Mouse (Mus musculus): ENCODE data around the gene Tnfaip8l2.
"Not testable (repeated sequence)": the region's sequence is repeated elsewhere in the genome, so short reads cannot be mapped to it uniquely, and the experiment has no call there.

Tnfaip8l2 gene

DNA sequence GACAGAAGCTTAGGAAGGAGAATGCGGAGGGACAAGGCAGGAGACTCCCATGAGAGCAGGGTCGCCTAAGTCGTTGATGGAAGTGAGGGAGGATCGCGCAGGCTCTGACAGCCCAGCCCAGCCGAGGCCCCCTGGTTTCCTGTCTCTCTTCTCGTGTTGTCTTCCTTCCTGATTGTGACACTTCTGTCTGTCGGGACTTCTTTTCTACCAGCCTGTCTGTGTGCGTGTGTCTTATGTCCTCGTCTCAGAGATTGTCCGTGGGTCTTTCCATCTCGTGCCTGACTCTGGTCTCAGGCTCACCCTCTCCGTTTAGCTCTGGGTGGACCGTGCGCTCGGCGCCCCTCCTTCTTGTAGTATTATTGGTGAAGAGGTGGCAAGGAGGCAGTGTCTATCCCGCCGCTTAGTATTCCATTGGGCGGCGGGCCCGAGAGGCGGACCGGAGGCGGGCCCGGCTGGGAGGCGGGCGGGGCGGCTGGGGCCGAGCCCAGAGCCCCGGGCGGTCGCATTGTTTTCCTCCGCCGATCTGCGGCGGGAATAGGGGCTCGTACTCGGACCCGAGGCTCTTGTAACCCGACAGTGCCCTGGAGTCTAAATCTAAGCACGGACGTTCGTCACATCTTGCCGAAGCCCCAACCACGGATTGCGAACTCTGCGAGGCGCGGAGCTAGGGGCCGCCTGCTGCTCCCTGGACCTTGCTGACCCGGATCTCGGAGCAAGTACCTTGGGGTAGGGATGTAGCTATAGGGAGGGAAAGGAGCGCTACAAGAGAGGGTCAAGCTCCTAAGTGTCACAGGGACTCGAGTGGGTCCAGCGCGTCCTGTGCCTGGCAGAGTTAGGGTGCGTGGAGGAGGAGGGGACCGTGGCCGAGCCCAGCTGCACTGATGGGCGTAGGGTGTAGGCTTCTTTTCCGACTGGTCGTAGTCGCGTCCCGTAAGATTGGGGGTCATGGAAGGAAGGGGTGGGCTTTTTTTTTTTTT is 18.1 kb upstream of the Tnfaip8l2 start, which contains the start of gene Sema6c:
Sema6c (plus strand) TSS at position 471 of the 977 bp plus-strand sequence.
- peak; percentile 87 for DNase-seq

DNA sequence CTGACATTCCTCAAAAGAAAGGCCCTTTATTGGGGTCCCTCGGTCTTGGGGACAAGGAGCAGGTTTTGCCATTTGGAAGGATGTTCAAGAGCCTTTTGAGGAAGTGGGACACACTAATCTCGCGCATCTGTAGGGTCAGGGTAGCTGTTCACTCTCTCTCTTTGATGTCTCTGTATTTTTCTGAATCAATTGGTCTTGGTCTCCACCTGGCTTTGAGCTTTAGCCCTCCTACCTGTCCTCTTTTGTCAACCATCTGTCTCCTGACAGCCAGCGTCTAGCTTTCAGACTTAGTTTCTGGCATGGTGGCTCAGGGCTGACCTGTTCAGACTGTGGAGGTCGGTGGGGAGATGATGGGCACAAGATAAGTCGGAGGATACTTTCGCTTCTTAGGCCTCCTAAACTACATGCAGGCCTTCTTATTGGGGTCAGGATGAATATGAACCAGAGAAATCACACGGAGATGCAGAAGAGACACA is 17.4 kb upstream of the Tnfaip8l2 start:
- DNase-seq, result no peak

DNA sequence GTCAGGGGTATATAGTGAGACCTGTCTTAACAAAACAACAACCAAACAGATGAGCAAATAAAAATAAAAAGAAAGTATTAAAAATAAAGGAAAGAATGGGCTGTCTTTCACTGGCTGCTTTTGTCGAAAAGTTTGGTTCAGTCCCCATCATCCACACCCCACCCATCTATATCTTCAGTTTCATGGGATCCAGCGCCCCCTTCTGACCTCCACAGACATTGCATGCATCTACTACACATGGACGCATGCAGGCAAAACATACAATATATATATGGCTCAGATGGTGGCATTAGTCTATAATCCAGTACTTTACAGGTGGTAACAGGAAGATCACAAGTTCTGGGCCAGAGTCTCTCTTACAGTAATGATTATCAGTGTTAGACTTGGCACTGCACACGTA is 11.7 kb upstream of the Tnfaip8l2 start:
- DNase-seq, result no peak

DNA sequence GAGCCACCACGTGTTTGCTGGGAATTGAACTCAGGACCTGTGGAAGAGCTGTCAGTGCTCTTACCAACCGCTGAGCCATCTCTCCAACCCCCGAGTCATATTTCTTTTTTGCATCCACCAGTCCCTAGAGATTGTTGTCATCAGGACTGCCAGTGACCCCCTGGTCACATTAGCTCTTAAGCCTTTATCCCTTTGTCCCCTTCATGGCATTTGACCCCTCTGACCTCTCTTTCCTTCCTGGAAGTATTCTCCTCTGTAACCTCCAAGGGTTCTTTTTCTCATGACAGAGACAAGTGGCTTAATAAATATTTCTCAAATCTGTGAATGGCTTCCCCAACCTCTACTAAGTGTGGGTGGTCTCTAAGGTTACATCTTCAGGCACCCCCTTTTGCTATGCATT is 5.8 kb upstream of the Tnfaip8l2 start:
- no peak for DNase-seq

DNA sequence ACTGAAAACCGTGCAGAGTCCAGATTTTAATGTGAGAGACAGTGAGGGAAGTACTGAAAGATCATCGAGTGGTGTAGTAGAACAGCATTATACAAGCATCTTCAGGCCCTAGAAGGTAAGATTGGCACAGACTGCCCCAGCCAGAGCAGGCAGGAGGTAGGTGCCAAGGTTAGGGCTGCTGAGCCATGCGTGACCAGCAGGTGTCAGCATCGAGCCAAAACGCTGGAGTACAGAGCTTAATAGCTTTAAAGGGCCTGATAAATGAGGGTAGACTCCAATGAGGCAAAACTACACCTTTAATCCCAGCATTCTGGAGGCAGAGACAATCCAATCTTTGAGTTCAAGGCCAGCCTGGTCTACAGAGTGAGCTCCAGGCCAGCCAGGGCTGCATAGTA is 454 bp upstream of the Tnfaip8l2 start:
- peak; percentile 89 for DNase-seq

DNA sequence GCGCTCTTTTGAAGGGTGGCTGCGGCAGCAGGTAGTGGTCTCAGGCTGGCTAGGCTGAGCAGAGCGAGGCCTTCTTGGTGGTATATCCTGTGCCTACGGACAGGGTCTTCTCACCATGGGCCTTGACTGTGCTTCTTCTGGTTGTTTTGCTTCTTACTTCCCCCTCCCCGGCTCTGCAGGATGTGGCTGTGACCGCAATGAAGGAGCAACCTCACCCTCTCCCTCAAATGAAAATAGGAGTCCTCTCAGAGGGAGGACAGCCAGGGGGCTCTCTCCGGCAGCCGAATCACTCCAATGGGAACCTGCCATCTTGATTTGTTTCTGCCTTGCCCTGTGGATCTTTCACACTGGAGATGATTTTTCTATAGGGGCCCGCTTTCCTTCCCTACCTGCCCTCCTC is 686 bp downstream of the Tnfaip8l2 start:
- DNase-seq, result no peak

DNA sequence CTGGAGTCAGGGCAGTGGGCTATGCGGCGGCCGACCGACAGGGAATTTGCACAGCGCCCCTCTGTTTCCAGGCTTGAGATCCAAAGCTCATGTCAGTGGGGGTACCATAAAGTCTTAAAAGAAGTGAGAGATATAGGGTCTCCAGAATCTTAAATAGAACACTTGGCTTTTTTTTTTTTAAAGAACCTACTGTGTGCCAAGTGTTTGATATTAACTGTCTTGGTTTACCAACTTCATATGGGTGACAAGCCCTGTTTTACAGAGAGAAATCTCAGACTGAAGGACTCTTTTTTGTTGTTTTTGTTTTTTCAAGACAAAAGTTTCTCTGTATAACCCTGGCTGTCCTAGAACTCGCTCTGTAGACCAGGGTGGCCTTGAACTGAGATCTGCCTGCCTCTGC is 1.4 kb downstream of the Tnfaip8l2 start:
- no peak for DNase-seq

DNA sequence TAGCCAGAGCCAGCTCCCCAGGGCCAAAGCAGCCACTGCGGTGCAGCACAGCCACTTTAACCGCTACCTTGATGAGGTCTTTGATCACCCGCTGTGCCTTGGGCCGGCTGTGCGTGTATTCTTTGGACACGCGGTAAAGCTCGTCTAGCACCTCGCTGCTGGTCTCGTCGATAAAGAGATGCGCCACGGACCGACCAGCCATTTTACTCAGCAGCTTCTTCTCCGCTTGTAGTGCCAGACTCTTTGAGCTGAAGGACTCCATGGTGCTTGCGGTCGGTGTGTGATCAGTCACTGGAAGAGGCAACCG is 1.9 kb downstream of the Tnfaip8l2 start:
- DNase-seq, result no peak

DNA sequence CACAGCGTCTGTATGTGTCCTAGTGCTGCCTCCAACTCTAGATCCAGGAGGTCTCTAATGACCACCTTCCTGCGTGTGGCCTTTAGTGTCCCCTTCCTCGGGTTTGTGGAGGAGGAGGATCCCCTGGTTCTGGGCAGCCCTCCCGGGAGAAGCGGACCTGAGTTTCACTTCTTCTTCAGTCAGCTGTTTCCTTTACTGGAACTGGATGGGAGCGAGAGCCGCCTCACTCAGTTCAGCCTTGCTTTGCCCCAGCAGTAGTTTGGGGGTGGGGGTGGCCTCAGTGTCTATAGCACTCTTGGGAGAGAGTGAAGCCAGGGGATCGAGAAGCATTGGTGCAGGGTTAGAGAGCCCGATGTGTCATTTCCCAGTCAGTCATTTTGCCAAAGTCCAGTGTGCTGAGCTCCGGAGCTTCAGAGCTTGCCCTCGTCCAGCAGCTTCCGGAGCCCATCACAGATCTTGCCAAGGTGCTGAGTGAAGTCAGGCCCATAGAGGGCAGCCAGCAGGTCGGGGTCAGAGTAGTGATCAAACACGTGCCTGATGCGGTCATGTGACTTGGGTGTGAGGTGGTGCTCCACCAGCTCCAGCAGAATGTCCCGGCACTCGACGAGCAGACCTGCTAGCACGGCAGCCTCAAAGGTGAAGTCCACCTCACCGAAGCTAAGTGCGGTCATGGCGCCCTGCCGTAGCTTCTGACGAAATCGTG is 2.4 kb downstream of the Tnfaip8l2 start:
- DNase-seq, result no peak

DNA sequence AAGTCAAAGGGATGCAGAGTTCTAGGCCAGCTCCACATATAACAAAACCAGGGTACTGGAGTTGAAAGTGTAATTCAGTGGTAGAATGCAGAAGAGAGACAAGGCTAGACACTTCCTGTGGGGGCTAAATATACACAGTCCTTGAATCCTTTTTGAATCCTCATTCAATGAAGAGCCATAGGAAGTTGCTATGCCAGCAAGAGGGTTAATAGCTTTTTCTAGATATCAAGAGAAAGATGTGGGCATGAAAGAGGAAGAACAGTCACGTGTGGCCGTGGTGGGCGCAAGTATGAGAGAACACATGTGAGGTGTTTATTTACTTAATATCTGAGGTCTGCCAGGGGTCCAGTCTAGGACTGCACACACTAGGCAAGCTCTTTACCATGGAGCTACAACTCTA is 5.8 kb downstream of the Tnfaip8l2 start:
- no peak for DNase-seq

DNA sequence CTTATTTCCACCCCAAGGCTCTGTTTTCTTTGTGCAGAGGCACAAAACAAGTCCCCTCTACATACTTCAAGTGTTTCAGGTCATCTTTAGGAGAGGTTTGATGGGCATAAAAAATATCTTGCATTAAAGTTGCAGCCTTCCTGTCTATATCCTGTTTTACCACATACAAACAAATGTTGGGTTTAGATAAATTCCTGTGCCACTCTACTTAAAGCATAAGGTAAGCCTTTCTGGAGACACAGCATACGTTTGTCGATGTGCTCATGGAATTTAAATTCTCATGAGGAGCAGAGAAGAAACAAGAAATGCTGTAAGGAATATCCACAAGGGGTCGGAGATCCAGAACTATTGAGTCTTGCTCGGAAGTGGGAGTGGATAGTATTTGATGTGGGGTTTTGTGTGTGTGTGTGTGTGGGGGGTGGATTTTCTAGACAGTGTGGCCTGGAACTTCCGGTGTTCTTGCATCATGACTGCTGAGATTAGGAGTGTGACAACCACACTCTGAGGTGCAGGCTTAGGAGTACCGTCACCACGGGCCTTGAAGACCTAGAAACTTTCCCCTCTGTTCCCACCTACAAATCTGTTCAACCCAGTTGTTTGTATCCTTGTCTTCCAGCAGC is 6.6 kb downstream of the Tnfaip8l2 start:
- DNase-seq, result no peak

DNA sequence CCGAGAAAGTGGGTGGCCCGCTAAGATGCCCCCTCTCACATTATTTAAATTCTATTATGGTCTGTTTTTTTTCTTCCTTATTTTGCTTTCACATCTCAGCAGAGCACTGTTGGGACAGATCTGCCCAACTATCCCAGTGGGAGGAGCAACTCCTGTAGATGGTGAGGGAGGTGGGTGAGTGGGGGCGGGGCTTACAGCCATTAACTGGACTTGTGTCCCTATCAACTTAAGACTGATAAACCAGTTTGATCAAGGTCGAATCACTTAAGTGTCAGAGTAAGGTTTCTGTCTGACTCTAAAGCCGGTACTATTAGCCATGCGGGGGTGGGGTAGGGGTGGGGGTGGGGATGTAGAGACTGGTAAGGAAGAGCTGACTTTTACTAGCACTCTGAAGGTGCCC is 7.1 kb downstream of the Tnfaip8l2 start:
- peak; percentile 55 for DNase-seq

DNA sequence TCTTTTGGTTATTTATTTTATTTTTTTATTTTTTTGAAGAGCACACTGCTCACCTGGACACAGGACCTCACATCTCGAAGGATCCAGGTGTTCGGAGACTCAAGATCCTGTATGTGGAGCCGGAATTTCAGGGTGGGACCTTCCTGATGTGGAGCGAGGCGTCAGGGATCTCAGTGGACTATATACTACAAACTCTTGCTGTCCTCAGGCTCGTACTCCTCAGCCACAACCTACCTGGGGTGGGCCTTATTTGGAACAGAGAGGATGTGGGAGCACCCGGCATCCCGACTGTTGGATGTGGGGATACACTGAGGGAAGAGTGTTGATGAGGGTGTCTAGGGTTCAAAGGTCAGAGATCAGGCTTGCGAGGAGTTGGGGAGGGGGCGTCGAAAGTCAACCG is 8.0 kb downstream of the Tnfaip8l2 start:
- not testable (repeated sequence) for DNase-seq

DNA sequence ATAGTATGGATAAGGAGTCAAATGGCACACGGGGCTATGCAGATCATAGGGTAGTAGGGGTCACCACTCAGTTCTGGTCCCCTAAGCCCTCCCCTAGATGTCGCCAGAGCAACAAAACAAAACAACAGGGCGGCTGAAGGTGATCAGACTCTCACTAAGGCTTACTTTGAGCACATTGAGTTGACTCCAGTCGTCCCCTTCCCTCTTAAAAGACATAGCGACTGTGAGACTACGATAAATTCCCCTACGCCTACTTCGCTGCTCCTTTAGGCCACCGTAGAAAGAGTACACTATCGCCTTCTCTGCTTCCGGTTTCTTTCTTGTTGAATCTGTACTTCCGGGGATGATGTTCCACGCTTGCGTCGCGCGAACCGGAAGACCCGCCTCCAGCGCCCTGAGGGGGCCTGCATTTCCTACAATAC is 8.5 kb downstream of the Tnfaip8l2 start, which contains the start of the genes Scnm1 and Lysmd1:
Scnm1 (minus strand) TSS at position 332 of the 422 bp plus-strand sequence.
Lysmd1 (plus strand) TSS at position 409 of the 422 bp plus-strand sequence.
- DNase-seq, result peak; percentile 88

DNA sequence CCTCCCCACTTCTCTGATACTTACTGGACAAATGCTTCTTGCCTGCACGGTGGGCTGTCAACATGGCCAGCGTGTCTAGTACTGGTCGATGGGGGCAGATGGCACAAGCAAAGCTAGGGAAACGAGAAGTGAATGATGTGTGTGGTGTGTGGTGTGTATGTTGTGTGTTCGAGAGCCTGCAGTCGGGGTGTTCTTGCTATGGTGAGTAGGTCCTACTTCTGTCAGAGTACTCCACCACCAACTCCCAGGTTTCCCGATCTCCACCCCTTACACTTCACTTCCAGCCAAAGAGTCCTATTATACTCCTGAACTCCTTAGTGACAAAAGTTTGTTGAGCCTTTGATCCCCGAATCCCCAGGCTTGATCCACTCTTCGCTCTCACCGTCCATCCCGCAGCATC is 9.0 kb downstream of the Tnfaip8l2 start:
- no peak for DNase-seq

DNA sequence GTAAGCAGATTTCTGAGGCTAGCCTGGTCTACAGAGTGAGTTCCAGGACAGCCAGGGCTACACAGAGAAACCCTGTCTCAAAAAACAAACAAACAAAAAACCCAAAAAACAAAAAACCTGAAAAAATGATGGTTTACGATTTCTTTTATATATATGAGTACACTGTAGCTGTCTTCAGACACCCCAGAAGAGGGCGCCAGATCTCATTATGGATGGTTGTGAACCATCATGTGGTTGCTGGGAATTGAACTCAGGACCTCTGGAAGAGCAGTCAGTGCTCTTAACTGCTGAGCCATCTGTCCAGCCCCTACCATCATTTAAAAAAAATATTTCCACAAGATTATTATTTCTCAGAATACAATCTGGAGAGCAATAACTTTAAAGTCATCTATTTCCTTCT is 9.8 kb downstream of the Tnfaip8l2 start:
- not testable (repeated sequence) for DNase-seq

DNA sequence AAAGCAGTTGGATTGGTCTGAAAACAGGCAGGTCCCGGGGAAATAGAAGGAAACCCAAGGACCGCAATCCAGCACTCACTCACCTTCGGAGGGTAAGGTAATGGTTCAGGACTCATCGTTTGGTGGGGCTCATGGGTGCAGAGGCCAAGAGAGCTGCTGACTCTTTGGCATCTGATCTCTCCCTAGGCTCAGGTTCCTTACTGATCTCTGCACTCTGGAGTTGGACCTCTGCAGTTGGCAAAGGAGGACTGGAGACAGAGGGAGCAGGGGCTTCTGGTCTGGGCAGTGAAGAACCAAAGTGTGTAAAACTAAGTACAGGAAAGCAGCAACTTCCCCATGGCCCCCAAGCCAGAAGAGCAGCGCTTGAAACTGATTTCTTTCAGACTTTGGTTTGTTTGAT is 12.1 kb downstream of the Tnfaip8l2 start:
- DNase-seq, result no peak

DNA sequence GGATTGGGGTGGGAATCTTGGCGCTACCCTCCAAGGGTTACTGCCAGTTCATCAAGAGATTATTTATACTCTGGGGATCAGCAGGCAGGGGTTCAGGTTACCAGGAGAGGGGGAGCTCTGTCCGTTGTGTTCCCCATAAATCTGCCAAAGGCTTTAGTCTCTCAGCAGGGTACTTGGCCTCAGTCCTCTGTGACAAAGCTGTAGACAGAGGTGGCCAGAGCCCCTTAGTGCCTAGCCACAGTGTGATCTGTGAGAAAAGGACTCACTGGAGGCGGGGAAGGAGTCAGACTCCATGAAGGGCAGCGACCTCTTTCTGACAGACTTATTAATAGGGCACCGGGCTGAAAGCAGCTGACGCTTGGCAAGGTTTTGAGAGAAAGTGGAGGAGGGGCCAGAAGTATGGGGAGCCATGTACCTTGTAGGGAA is 12.9 kb downstream of the Tnfaip8l2 start:
- peak; percentile 50 for DNase-seq

DNA sequence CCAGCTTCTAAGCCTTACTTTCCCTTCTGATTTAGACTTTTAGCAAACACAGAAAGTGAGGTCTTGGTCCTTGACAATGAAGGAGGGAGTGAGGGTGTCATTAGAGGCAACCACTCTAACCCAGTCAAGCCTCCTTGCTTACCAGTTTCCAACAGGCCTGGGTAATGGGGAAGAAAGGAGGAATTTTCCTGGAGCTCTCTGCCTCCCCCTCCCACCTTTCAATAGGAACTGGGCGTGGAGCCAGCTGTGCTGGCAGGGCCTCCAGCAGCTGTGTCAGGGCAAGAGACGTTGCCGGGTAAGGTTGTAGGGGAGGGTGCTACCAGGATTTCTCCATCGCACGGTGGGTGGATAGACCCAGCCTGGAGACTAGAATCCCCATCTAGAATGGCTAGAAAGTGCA is 17.2 kb downstream of the Tnfaip8l2 start:
- DNase-seq, result no peak

DNA sequence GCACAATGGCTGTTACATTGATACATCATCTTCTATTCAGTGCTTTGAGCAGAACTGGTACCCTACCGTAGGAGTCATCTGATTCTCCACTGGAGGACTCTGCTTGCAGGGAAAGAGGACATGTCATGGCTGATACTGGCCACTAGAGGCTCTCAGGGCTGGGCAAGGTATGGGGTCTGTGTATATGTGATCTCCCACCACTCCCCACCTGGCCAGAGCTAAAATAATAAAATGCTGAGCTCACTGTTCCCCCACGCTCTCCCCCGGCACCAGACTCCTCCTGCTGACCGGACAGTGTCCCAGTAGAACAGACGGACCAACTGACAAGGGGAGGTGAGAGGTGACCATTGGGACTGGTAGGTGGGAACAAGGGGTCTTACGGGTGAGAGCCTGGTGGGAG is 17.9 kb downstream of the Tnfaip8l2 start, which contains the start of gene Tmod4:
Tmod4 (plus strand) TSS at position 231 of the 400 bp plus-strand sequence.
- DNase-seq, result no peak

DNA sequence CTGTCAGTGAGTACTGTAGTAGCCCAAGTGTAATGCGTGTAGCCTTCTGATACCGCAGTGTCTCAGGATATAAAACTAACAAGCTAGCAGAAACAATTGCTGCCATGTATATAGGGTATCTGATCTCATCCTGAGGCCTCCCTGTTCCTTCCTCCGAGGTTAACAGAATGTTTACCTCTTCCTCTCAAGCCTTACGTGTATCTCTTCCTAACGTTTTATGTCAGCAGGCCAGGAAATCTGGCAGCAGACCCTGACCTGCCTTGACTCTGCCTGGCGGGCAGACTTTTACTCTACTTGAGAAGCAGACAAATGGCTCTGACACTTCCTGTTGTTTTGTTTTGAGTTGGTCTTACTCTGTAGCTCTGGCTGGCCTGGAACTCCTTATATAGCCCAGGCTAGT is 20.6 kb downstream of the Tnfaip8l2 start:
- DNase-seq, result no peak

DNA sequence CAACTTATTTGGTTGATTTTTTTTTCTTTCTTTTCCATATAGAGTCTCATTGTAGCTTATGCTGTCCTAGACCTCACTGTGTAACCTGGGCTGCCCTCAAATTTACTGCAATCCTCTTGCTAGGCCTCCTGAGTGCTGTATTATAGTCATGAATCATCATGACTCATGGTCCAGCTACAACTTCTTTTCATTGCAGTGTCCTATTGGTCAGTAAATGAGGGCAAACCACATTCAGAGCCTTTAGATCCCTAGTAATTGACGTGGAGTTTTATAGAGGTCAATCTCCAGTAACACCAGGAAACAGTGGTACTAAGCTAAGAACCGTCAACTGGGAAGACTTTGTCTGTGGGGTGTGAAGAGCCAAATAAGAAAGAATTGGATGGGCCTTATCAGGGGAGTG is 24.4 kb downstream of the Tnfaip8l2 start:
- no peak for DNase-seq

DNA sequence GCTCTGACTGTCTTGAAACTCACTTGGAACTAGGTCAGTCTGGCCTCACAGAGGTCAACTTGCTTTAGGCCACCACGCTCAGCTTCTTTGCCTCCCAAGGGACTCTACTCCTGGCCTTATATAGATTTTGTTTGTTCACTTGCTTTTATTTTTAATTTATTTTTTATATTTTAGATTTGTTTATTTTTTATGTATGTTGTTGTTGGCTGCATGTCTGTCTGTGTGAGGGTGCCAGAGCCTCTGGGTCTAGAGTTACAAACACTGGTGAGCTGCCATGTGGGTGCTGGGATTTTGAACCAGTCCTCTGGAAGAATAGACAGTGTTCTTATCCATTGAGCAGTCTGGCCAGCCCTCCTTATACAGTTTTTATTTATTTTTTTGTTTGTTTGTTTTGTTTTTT is 29.4 kb downstream of the Tnfaip8l2 start:
- no peak for DNase-seq
